Mouse (Mus musculus) left cerebral cortex, adult 9 months (tissue): ENCODE measurements around the gene Saal1.
"Not testable (repeated sequence)": the region's sequence is repeated elsewhere in the genome, so short reads cannot be mapped to it uniquely, and the experiment has no call there.

Experiments used
- DNase-seq, 2 experiments: peaks; one replicate each; pipeline ENCODE4 v3.0.0; 2022; ENCODE audit warnings: low spot score in 2 of 2

The Saal1 gene

DNA sequence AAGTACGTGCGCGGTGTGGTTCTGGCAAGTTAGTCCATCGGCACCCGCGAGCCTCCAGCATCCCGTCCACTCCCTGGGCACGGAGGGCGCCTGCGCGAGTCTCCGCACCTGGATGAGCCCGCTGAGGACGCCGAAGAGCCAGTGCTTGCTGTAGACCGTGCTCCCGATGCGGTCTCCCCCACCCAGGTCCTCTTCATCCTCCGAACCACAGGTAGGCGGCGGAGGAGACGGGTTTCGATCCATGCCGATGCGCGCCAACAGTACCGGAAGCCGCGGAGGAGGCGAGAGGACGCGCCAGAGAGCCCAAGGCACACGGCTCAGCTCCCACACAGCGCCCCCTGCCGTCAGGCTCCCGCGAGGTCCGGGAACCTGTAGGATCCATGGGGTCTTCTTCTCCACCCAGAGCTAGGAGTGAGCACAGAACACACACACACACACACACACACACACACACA, at the start of gene Saal1:
Gene Saal1, minus strand, starts transcription at position 291 of the 455 bp plus-strand sequence.
- DNase-seq = peak in 1 of 2 experiments; percentile 76

- DNase-seq = no peak
These were observed 41.0 kb upstream of the Saal1 start, which contains the start of gene Saa2 for GRCm38 (mm10) chr7:46751490-46751889. Saa2 (plus strand) TSS chr7:46751790.

GRCm38 (mm10) chr7:46748459-46748858, 38.0 kb upstream of the Saal1 start:
- DNase-seq = no peak

- DNase-seq = no peak
These were observed 35.9 kb upstream of the Saal1 start for GRCm38 (mm10) chr7:46746381-46746780.

- no peak for DNase-seq
These were observed 35.3 kb upstream of the Saal1 start for GRCm38 (mm10) chr7:46745816-46746215.

- not testable (repeated sequence) for DNase-seq
These were observed 32.4 kb upstream of the Saal1 start, which contains the start of gene Saa1 for GRCm38 (mm10) chr7:46742880-46743279. Saa1 (minus strand) TSS chr7:46742980.

DNA sequence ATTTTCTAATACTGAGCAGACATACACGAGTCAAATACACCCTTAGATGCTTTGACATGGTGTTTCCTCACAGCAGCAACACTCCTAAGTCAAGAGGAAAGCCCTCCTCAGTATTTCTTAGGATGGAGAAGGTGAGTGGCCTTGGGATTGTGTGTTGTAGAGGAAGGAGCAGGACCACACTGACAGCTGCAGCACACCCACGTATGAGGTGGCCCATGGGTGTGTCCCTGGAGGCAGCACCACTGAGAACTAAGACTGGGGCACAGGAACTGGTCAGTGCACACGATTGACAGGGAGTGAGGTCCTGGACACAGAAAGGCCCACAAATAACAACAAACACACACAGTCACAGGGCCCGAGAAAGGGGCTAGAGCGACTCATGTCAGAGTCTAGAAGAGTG, 29.6 kb upstream of the Saal1 start:
- not testable (repeated sequence) for DNase-seq

DNA sequence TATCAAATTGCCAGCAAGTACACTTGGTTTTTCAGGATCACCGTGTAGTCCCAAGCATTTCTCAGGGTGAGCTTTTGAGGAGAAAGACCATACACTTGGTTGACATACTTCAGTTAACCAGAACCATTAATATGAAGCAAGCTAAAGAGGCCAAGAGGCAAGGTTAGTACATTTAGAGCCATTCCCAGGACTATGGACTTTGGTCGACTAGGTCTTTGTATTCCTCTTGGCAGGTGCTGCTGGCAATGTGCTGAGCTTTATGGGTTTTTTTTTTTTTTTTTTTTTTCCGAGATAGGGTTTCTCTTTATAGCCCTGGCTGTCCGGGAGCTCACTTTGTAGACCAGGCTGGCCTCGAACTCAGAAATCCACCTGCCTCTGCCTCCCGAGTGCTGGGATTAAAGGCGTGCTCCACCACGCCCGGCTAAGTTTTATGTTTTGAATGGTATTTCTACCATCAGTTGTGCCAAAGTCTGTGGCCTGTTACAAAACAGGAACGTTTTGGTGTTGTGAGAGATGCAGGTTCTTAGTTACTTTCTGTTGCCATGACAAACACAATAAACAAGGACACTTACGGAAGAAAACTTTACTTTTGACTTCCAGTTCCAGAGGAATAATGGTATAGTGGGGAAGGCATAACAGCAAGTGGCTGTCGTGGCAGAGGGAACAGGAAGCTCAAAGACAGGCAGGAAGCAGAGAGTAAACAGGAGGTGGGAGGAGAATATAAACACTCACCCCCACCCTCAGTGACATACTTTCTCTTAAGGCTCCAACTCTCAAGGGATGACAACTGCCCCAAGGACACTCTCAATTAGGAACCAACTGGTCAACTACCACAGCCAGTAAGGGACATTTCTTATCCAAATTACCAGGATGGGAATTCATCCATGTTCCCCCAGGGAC, 28.3 kb upstream of the Saal1 start:
- no peak for DNase-seq

- no peak for DNase-seq
These were observed 24.5 kb upstream of the Saal1 start for GRCm38 (mm10) chr7:46734983-46735382.

- no peak for DNase-seq
These were observed 22.0 kb upstream of the Saal1 start, which contains the start of gene Saa4 for GRCm38 (mm10) chr7:46732458-46732857. Saa4 (minus strand) TSS chr7:46732603.

GRCm38 (mm10) chr7:46727584-46727983, 17.1 kb upstream of the Saal1 start:
- no peak for DNase-seq

DNA sequence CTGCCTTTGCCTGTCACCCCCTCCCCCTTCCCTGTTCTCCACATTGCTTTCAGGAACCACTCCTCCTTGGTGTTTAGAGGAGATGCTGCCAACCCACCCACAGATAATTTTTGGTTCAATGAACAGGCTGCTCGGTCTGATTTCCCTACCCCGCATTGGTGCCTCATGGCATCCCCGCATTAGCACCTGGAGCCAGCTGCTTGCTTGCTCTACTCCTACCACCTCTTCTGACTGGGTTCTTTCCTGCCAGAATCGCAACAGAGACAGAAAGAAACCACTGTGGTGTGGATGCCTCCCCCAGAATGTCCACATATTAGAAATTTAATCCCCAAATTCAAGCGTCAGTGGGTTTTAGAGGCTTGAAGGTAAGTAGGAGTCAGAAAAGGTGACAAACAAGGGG, 13.9 kb upstream of the Saal1 start:
- peak in 1 of 2 experiments; percentile 18 for DNase-seq

DNA sequence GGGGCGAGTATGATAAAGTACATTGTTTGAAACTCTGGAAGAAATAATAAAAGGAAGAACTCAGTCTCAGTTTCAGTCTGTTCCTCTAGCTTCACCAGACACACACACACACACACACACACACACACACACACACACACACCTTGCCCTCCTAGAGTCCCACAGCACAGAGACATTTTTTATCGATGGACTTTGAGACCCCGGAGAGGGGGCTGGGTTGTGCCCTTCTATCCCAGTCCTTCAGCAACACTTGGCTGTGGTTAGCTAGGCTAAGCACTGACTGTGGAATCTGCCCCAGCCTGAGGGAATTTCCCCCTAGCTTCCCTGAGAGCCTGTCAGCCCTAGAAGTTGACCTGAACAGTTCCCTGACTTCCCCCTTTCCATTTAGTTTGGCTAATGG, 13.4 kb upstream of the Saal1 start:
- DNase-seq = no peak

- DNase-seq = no peak
These were observed 12.9 kb upstream of the Saal1 start for GRCm38 (mm10) chr7:46723354-46723753.

GRCm38 (mm10) chr7:46720460-46720859, 10.0 kb upstream of the Saal1 start:
- DNase-seq = no peak

DNA sequence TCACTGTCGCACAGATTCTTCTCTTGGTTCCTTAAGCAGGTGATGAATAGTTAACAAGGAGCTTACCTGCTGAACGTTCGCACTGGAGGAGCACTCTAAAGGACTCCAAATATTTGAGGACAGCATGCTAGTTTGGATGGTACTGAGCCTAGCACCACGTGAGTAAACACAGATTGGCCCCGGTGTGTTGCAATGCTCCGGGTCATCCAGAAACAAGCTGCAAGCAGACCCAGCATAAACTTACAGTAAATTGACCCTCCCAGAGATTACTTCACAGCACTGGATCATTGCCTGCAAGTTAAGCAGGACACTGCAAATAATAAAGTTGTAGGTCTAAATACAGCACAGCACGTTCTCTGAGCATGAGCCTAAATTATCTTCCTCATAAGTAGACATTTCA, 9.0 kb upstream of the Saal1 start:
- no peak for DNase-seq

- no peak for DNase-seq
These were observed 8.3 kb upstream of the Saal1 start for GRCm38 (mm10) chr7:46718591-46719270.

GRCm38 (mm10) chr7:46716897-46717296, 6.4 kb upstream of the Saal1 start:
- no peak for DNase-seq

DNA sequence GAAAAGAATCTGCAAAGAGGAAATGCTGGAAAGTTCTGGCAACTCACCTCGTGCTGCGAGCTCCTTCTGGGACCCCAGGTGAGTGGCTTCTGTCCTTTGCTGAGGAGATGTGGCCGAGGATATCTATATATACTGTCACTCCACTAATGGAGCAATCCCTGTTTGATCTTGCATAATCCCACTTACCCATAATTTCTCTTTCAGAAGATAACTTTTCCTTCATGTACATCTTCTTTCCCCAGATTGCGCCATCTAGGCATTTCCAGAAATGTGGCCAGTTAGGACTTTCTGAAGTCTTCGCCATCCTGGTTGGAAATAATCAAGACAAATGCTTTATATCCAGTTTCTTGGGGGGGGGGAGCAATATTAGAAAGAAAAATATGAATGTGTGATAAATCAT, 5.1 kb upstream of the Saal1 start, which contains the start of gene Saa3:
Gene Saa3, minus strand, starts transcription at position 101 of the 400 bp plus-strand sequence.
- no peak for DNase-seq

DNA sequence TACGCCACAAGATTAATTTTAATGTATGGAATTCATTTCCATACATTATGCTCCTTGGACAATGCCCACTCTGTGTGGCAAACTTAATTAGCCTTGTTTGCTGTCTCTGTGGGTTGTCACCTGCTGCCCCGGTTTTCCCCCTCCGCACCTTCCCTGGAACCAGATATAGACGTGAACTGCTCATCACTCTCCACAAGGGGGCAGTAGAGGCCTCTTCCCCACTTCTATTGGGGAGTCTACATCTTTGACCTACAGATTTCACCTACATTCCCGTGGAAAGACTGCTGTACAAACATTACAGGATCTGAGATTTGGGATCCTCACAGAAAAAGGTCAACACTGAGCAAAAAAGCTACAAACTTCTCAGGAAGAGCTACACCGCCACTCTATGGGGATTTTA, 4.0 kb upstream of the Saal1 start:
- DNase-seq = peak in 1 of 2 experiments; percentile 39

DNA sequence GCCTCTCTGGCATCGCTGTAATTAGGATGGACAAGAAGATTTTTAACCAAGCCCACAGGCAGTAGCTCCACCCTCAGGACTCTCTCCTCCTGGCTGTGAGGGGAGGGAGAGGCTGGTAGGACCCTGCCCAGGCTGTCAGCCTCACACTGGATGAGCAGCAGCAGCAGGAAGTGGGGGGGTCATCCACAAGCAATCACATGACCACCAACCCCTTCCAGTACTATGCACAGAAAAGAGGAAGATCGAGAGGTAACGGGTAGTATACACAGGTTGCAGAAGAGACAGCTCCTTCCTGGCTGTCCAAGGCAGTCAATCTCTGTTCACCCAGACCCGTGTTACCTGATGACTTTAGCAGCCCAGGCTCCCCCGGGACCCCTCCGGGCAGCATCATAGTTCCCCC, 1.8 kb upstream of the Saal1 start:
- DNase-seq = no peak

- DNase-seq = no peak
These were observed 9.9 kb downstream of the Saal1 start for GRCm38 (mm10) chr7:46700521-46701025.
